In genomic region chr10:19876669-19877068, GRCm38 (mm10) we compare ENCODE assay signal across 16 mouse cellular contexts. TPM values are rescaled to one million over a fixed set of nuclear protein-coding genes. Genes with fewer than 3 reads are reported as not detected.
DNase-seq lines count a peak whose midpoint lies in the region; ATAC-seq and TF ChIP-seq lines count a peak whose summit lies in the region.
"Had no signal": no experiment of that assay in that cellular context is flagged by ENCODE, and none has a peak within 500 bp of the region (broad histone marks: within the 10 kb centered on the region; RNA-seq: fewer than 3 reads in every experiment).

No protein-coding gene starts in this region.

- H3K4me1 ChIP-seq in MEL (ENCODE audit: control insufficient read depth in 1 of 2, insufficient read depth in 2 of 2, low read length in 2 of 2), result peaks cover 38 to 40% of the 10 kb centered on the region in 2 experiments
- peaks cover 6% of the 10 kb centered on the region for H3K4me1 ChIP-seq in hindbrain, embryonic 13.5 days (replicated peaks)
- peaks cover 2% of the 10 kb centered on the region; the same call in 1 of the 2 replicates for H3K4me1 ChIP-seq in neural tube, embryonic 15.5 days
- H3K4me1 ChIP-seq in limb, embryonic 10.5 days, result no peaks in the 10 kb centered on the region

- no peak overlapping the region for H3K4me2 ChIP-seq in hindbrain, embryonic 13.5 days
- H3K4me2 ChIP-seq in neural tube, embryonic 15.5 days, result no peak overlapping the region
- H3K4me2 ChIP-seq: embryonic facial prominence, embryonic 13.5 days; heart, embryonic 12.5 days had no signal

- peak; percentile 63 for ATAC-seq in hindbrain, embryonic 13.5 days (ENCODE audit: low FRiP score)
- peak; percentile 63; the same call in 1 of the 2 replicates for ATAC-seq in neural tube, embryonic 15.5 days (ENCODE audit: low FRiP score)

- no peaks in the 10 kb centered on the region for H3K9me3 ChIP-seq in MEL (replicated peaks; ENCODE audit: insufficient read depth, low read length)
- no peaks in the 10 kb centered on the region for H3K9me3 ChIP-seq in hindbrain, embryonic 13.5 days
- H3K9me3 ChIP-seq in neural tube, embryonic 15.5 days (replicated peaks), result no peaks in the 10 kb centered on the region
- no peaks in the 10 kb centered on the region for H3K9me3 ChIP-seq in limb, embryonic 10.5 days (replicated peaks)
- H3K9me3 ChIP-seq: embryonic facial prominence, embryonic 13.5 days; heart, embryonic 12.5 days had no signal

- TF ChIP-seq EP300 in MEL (IDR thresholded peaks at IDR 0.05; ENCODE audit: low read depth in 1 of 2, low read length in 2 of 2), result no peak

- H3K27me3 ChIP-seq in MEL (ENCODE audit: control insufficient read depth in 1 of 2, insufficient read depth in 2 of 2, low read length in 2 of 2), result no peaks in the 10 kb centered on the region
- no peaks in the 10 kb centered on the region for H3K27me3 ChIP-seq in hindbrain, embryonic 13.5 days
- H3K27me3 ChIP-seq in neural tube, embryonic 15.5 days (replicated peaks), result no peaks in the 10 kb centered on the region
- no peaks in the 10 kb centered on the region for H3K27me3 ChIP-seq in limb, embryonic 10.5 days (ENCODE audit: low read depth, poor library complexity, severe bottlenecking)
- H3K27me3 ChIP-seq: embryonic facial prominence, embryonic 13.5 days; heart, embryonic 12.5 days had no signal

- TF ChIP-seq POLR2A in MEL (IDR thresholded peaks at IDR 0.05; ENCODE audit: control insufficient read depth in 1 of 2, insufficient read depth in 1 of 2, low read depth in 1 of 2, low read length in 2 of 2, poor library complexity in 1 of 2), result no peak

- WGBS in hindbrain, embryonic 13.5 days, result 46% methylated on average over 7 of the region's 7 CpGs
- WGBS in neural tube, embryonic 15.5 days, result 56% methylated on average over 7 of the region's 7 CpGs
- 79% methylated on average over 7 of the region's 7 CpGs for WGBS in limb, embryonic 10.5 days

- H3K36me3 ChIP-seq in MEL (ENCODE audit: control insufficient read depth in 1 of 2, insufficient read depth in 2 of 2, low read length in 2 of 2), result peaks cover 0 to 40% of the 10 kb centered on the region in 2 experiments; a peak in 2 of 4 replicates
- no peaks in the 10 kb centered on the region for H3K36me3 ChIP-seq in hindbrain, embryonic 13.5 days
- H3K36me3 ChIP-seq in neural tube, embryonic 15.5 days, result no peaks in the 10 kb centered on the region
- no peaks in the 10 kb centered on the region for H3K36me3 ChIP-seq in limb, embryonic 10.5 days
- H3K36me3 ChIP-seq: embryonic facial prominence, embryonic 13.5 days; heart, embryonic 12.5 days had no signal

- no peak for TF ChIP-seq RAD21 in MEL (IDR thresholded peaks at IDR 0.05; ENCODE audit: low read depth, low read length)

- DNase-seq in left cerebral cortex, postnatal 4 days, result peak; percentile 24
- DNase-seq in left cerebral cortex, adult 8-10 months (ENCODE audit: low spot score in 2 of 2), result no peak
- DNase-seq in MEL (ENCODE audit: low read depth, low spot score) (no peak), MN1 (ENCODE audit: low spot score) (no peak)
- DNase-seq in limb, embryonic 10.5 days (ENCODE audit: low spot score), result no peak
- DNase-seq: cerebellum, adult 18-20 months; gastrocnemius, postnatal 36 days; heart, postnatal 4 days; lung, postnatal 4 days; thymus, postnatal 36 days had no signal

- no peak overlapping the region for H3K4me3 ChIP-seq in MEL (ENCODE audit: control insufficient read depth in 1 of 2, insufficient read depth in 1 of 2, low read depth in 2 of 2, low read length in 2 of 2)
- H3K4me3 ChIP-seq in hindbrain, embryonic 13.5 days, result no peak overlapping the region
- H3K4me3 ChIP-seq in neural tube, embryonic 15.5 days (replicated peaks), result no peak overlapping the region
- no peak overlapping the region for H3K4me3 ChIP-seq in limb, embryonic 10.5 days
- H3K4me3 ChIP-seq: embryonic facial prominence, embryonic 13.5 days; heart, embryonic 12.5 days had no signal

- H3K27ac ChIP-seq in MEL (ENCODE audit: control insufficient read depth, low read depth, low read length), result peak overlapping the region; percentile 46; the same call in 1 of the 2 replicates
- H3K27ac ChIP-seq in hindbrain, embryonic 13.5 days, result 0 out of 2 replicates have a peak overlapping the region, but pooled peaks have one; percentile 6
- H3K27ac ChIP-seq in neural tube, embryonic 15.5 days (replicated peaks), result no peak overlapping the region
- H3K27ac ChIP-seq in limb, embryonic 10.5 days, result no peak overlapping the region
- H3K27ac ChIP-seq: embryonic facial prominence, embryonic 13.5 days had no signal

- no peak for TF ChIP-seq CTCF in MEL (IDR thresholded peaks at IDR 0.05 in 2 of 3, conservative IDR thresholded peaks at IDR 0.05 in 1 of 3; ENCODE audit: control insufficient read depth in 1 of 3, insufficient read depth in 1 of 3, low read depth in 2 of 3, low read length in 3 of 3, poor library complexity in 1 of 3, severe bottlenecking in 1 of 3)

- H3K79me2 ChIP-seq in MEL (ENCODE audit: control insufficient read depth, insufficient read depth, low read length, poor library complexity), result no peaks in the 10 kb centered on the region

- intact Hi-C loops in left cerebral cortex, postnatal 4 days (cut with DNase I), result no loop called here

- no peak overlapping the region for H3K9ac ChIP-seq in MEL (ENCODE audit: control insufficient read depth, low read depth, low read length, poor library complexity, severe bottlenecking)
- no peak overlapping the region for H3K9ac ChIP-seq in hindbrain, embryonic 13.5 days
- no peak overlapping the region for H3K9ac ChIP-seq in neural tube, embryonic 15.5 days (replicated peaks)
- H3K9ac ChIP-seq: embryonic facial prominence, embryonic 13.5 days; heart, embryonic 12.5 days had no signal

TF ChIP-seq in MEL, 35 proteins besides CTCF, POLR2A, EP300 and RAD21:
- no peak for TF ChIP-seq ZNF384 (IDR thresholded peaks at IDR 0.05; ENCODE audit: low read depth, low read length)
- no peak for TF ChIP-seq ZMIZ1 (IDR thresholded peaks at IDR 0.05; ENCODE audit: low read depth, low read length)
- TF ChIP-seq NELFE (IDR thresholded peaks at IDR 0.05; ENCODE audit: low read depth, low read length), result no peak
- no peak for TF ChIP-seq TBP (IDR thresholded peaks at IDR 0.05; ENCODE audit: low read depth, low read length)
- no peak for TF ChIP-seq GABPA (IDR thresholded peaks at IDR 0.05; ENCODE audit: low read depth, low read length)
- no peak for TF ChIP-seq SMC3 (IDR thresholded peaks at IDR 0.05; ENCODE audit: low read depth, low read length)
- no peak for TF ChIP-seq TCF12 (IDR thresholded peaks at IDR 0.05; ENCODE audit: low read depth, low read length)
- no peak for TF ChIP-seq KAT2A (conservative IDR thresholded peaks at IDR 0.05; ENCODE audit: low read depth, low read length)

RNA-seq across cellular contexts. Expression of gene Slc35d3, which starts 25.4 kb away (rescaled TPM):
- total RNA-seq in left cerebral cortex, postnatal 4 days (2021), result 1 to 10 TPM; 1.3 to 1.5 TPM
- total RNA-seq in left cerebral cortex, adult 8-10 months (2022), result 10 to 100 TPM in 1 of 4 experiments, 1 to 10 TPM in 3; 6.7 to 10.3 (median 7.8) TPM
- not detected in 2 replicates for total RNA-seq in MEL (2012; rRNA removed)
- not detected for polyA plus RNA-seq in MEL (2012; ENCODE audit: insufficient read depth in 1 of 2, insufficient read length in 2 of 2, low read depth in 1 of 2, low replicate concordance in 2 of 2, missing spikeins in 1 of 2)
- 1.3 and 1.4 TPM in 2 replicates for polyA plus RNA-seq in hindbrain, embryonic 13.5 days (2015; fragmentation: Nextera tagmentation; extraction: Ambion mirVana)
- 5.0 and 5.3 TPM in 2 replicates for polyA plus RNA-seq in neural tube, embryonic 15.5 days (2015; fragmentation: Nextera tagmentation; extraction: Ambion mirVana)
- 1.1 and 1.4 TPM in 2 replicates for polyA plus RNA-seq in limb, embryonic 10.5 days (2016; fragmentation: Nextera tagmentation; extraction: Ambion mirVana)
- total RNA-seq: gastrocnemius, postnatal 36 days; liver, adult 2 months; monocyte, adult 5-6 weeks had no signal
- polyA plus RNA-seq: liver, adult 2 months had no signal

RNA-seq across cellular contexts. Expression of gene Pex7, which starts 30.8 kb away (rescaled TPM):
- total RNA-seq in left cerebral cortex, postnatal 4 days (2021), result 10 to 100 TPM; 19.4 to 20.7 TPM
- 10 to 100 TPM; 24.3 to 28.5 (median 26.6) TPM for total RNA-seq in left cerebral cortex, adult 8-10 months (2022)
- 15.8 and 16.0 TPM in 2 replicates for total RNA-seq in MEL (2012; rRNA removed)
- polyA plus RNA-seq in MEL (2012; ENCODE audit: insufficient read depth in 1 of 2, insufficient read length in 2 of 2, low read depth in 1 of 2, low replicate concordance in 2 of 2, missing spikeins in 1 of 2), result 10 to 100 TPM in 1 of 2 experiments, not detected in 1; 22.1 TPM
- polyA plus RNA-seq in hindbrain, embryonic 13.5 days (2015; fragmentation: Nextera tagmentation; extraction: Ambion mirVana), result 24.8 and 30.7 TPM in 2 replicates
- polyA plus RNA-seq in neural tube, embryonic 15.5 days (2015; fragmentation: Nextera tagmentation; extraction: Ambion mirVana), result 32.9 and 34.0 TPM in 2 replicates
- polyA plus RNA-seq in limb, embryonic 10.5 days (2016; fragmentation: Nextera tagmentation; extraction: Ambion mirVana), result 19.1 and 19.3 TPM in 2 replicates

RNA-seq across cellular contexts. Expression of gene Map3k5, which starts 57.6 kb away (rescaled TPM):
- 10 to 100 TPM; 21.3 to 23.4 TPM for total RNA-seq in left cerebral cortex, postnatal 4 days (2021)
- total RNA-seq in left cerebral cortex, adult 8-10 months (2022), result 10 to 100 TPM; 44.2 to 58.0 (median 49.3) TPM
- total RNA-seq in MEL (2012; rRNA removed), result 0.35 and 0.39 TPM in 2 replicates
- polyA plus RNA-seq in MEL (2012; ENCODE audit: insufficient read depth in 1 of 2, insufficient read length in 2 of 2, low read depth in 1 of 2, low replicate concordance in 2 of 2, missing spikeins in 1 of 2), result under 1 TPM in 1 of 2 experiments, not detected in 1; 0.97 TPM
- 0.65 and 0.74 TPM in 2 replicates for polyA plus RNA-seq in hindbrain, embryonic 13.5 days (2015; fragmentation: Nextera tagmentation; extraction: Ambion mirVana)
- polyA plus RNA-seq in neural tube, embryonic 15.5 days (2015; fragmentation: Nextera tagmentation; extraction: Ambion mirVana), result 1.4 and 1.7 TPM in 2 replicates
- 0.44 and 0.58 TPM in 2 replicates for polyA plus RNA-seq in limb, embryonic 10.5 days (2016; fragmentation: Nextera tagmentation; extraction: Ambion mirVana)

Comparison
In these comparisons a context has a peak if more than half of its experiments do, and no peak if none do; other contexts are left out.
1. H3K27ac ChIP-seq: peak in MEL (single experiment) and hindbrain, embryonic 13.5 days (single experiment); none in neural tube, embryonic 15.5 days (single experiment) and limb, embryonic 10.5 days (single experiment).